Mouse (Mus musculus) heart, adult 8-10 months (tissue): ENCODE measurements around the gene Npas3. TPM values are rescaled to one million over a fixed set of nuclear protein-coding genes. Genes with fewer than 3 reads are reported as not detected.

ENCODE experiments used
- DNase-seq: peaks from one replicate; pipeline ENCODE4 v3.0.0; 2022; ENCODE audit warnings: low spot score
- total RNA-seq, 4 experiments: library from RNA; stranded (reverse); gene quantifications; 2 replicates each; pipeline ENCODE4 v1.2.4; 2022

The Npas3 gene
- total RNA-seq, 4 experiments from 2014 or later, result 0.05 to 0.20 (median 0.17) TPM

DNA sequence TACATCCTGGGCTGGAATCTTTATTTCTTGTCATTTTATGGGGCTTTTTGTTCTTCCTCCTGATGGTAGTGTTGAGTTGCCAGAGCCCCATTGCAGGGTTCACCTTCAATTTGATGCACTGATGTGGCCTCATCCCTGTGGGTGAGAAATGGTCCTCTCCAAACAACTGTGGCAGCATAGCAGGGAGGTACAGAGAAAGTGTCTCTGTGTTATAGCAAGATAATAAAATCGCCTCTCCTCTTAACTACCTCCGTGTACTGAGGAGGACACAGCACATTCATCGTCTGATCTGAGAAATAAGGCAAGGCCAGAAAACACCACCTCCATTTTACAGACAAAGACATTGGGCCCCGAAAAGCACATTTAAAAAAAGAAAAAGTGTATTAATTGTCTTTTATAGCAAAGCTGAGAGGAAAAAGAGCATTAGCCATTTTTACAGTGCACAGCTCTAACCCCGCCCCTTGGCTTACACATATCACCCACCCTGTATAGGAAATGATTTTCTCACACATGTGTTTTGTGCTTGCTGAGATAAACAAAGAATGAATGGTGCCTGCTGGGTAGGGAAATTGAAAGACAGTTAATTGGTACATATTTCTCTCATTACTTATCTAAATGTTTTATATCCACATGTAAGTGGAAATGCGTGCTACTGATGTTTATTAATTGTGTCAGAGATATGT lies 546.4 kb downstream of the Npas3 start:
- DNase-seq, result no peak

DNA sequence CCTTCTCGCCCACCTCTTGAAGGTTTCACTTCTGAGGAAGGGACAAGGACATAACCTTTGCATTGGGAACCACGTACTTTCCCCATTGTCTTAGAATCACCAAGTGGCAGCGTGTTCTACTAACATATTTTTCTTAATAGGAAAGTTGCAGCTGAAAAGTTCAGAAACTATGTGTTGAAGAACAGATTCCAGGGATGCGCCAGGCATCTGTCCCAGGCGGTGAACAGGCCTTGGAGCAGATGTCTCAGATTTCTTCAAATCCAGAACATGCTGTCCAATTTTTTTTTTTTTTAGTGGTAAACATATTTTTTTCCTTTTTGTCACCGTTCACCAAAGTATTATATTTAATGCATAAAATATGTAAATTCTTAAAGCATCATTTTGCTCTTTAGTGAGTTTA lies 553.4 kb downstream of the Npas3 start:
- DNase-seq, result no peak

- DNase-seq, result no peak
These were observed 553.9 kb downstream of the Npas3 start for GRCm38 (mm10) chr12:53802381-53802780.

DNA sequence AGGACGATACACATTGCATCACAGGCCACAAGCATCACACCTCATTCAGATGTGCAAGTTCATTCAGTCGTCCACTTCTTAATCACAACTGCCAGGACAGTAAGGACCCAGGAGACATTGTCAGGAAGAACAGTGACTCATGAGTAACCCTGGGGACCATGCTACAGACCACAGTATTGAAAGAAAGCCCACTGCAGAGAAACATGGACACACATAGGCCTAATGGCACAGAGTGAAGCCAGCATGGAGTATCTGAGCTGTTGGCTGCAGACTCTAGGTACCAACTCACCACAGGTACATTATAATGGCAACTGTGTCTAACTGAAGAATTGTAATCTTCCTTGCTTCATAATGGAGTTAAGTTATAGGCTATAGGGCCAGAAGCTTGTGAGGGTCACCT lies 561.6 kb downstream of the Npas3 start:
- no peak for DNase-seq

DNA sequence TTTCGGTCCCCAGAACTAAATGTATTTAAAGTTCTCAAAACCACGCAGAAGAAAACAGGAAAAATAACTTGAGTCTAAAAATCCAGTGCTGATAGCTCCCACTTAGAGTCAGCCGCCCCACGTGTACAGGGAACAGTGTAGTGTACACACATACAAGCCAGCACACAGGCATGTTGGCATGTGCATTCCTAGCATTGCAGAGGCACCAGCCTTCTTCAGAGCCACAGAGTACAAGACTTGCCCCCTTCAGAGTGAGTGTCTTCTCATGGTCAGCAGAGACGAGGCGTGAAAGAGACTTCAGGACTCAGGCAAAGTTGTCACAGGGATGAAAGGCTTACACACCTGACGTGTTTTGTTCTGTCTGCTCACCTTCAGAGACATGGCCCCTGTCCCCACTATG lies 565.8 kb downstream of the Npas3 start:
- DNase-seq, result no peak

GRCm38 (mm10) chr12:53819982-53820381 lies 571.5 kb downstream of the Npas3 start:
- DNase-seq, result no peak

DNA sequence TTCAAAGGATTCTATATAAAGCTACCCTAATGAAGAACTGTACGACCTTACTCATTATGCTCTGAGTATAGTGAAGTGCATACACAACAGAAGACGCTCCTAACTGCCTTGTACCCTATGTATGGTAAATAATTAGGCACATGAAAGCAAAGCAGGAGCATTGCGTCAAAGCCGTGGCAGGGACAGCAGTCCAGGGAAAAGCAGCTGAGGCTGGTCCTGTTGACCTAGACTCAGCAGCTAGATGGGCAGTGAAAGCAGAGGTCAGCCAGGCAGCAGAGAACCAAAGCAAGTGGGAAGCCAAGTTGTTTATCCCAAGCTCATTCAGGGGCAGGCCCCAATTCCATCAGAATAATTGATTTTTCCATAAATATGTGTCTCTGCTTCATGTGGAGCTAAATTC lies 574.4 kb downstream of the Npas3 start:
- no peak for DNase-seq

GRCm38 (mm10) chr12:53825251-53825650 lies 576.8 kb downstream of the Npas3 start:
- DNase-seq, result no peak

DNA sequence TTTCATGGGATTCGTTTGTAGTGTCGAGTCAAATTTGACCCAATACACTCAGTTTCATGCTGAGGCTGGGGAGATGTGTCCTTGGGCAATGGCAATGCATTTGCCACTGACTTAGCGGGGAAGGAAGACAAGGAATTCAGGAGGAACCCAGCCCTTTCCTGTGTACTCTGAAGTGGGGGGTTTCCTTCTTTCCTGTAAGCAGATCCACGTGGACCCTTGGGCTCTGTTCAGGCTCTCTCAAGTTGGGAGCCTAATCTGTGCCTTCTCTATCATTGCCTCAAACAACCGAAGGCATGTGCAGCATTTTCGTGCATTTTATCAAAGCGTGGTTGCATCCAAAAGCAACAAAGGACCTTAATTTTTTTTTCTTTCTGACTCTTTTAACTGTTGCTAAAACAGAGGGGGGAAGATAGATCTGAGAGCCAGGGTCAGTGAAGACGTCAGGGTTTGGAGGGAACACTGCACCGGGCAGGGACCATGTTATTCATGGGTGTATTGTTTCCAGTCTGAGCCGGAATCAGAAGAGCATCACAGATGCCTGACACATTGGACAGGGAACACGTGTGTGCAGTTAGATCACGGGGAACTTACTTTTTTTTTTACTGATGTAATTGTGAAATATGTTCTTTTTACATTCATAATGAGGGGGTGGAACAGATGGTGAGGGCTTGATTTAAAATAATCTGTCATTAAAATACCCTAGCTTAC lies 577.6 kb downstream of the Npas3 start:
- DNase-seq, result peak; percentile 6

DNA sequence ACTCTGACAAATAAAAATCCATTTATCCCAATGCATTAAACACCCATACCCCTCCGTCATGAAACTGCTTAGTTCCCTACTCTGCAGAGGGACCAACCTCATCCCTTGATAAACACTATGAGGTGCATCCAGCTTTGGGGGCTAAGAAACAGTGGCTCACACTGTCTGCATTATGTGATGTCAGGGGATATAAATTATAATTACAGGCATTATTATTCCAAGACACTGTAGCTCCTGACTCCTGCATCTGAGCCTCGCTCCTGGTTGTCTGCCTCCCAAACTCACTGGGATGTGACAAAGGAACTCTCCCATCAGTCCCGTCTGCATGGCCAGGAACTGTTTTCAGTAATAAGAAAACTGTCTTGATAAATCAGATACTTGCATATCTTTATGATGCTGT lies 578.3 kb downstream of the Npas3 start:
- DNase-seq, result no peak

DNA sequence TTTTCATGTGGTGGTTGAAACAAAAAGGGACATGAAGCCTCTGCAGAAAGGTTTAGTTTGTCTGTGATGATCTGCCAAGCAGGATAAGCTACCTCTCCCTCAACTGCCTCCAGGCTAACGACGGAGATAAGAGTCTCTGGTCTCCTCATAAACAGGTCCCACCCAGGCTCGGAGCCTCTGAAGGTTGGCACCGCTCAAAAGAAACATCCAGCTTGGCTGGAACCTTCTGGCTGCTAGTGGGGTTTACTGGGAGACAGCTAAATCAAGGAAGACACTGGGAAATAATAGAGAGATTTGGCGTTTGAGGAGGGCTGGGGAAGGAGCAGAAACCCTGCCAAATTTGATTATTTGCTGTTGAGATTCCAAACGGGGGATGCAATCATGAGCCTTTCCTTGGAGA lies 584.1 kb downstream of the Npas3 start:
- DNase-seq, result no peak

- no peak for DNase-seq
These were observed 584.9 kb downstream of the Npas3 start for GRCm38 (mm10) chr12:53833348-53833747.

- DNase-seq, result no peak
These were observed 587.7 kb downstream of the Npas3 start for GRCm38 (mm10) chr12:53836031-53836790.

- no peak for DNase-seq
These were observed 588.9 kb downstream of the Npas3 start for GRCm38 (mm10) chr12:53837408-53837807.

DNA sequence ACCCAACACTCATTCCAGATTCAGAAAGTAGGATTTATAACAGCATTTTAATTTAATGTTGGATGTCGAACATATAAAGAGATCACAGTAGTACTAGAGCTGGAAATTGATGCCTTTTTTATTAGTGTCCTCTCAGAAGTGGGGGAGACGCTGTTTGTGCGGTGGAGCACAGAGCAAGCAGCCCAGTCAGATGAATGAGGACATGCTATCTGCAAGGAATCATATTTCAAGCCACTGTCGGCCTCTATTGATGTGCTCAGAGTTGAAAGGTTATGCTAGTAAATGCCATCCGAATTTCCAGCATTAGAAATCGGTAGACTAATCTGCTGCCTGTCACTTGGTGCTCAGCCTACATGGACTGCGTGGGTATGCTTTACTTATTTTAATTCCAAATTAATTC lies 590.1 kb downstream of the Npas3 start:
- DNase-seq, result no peak

DNA sequence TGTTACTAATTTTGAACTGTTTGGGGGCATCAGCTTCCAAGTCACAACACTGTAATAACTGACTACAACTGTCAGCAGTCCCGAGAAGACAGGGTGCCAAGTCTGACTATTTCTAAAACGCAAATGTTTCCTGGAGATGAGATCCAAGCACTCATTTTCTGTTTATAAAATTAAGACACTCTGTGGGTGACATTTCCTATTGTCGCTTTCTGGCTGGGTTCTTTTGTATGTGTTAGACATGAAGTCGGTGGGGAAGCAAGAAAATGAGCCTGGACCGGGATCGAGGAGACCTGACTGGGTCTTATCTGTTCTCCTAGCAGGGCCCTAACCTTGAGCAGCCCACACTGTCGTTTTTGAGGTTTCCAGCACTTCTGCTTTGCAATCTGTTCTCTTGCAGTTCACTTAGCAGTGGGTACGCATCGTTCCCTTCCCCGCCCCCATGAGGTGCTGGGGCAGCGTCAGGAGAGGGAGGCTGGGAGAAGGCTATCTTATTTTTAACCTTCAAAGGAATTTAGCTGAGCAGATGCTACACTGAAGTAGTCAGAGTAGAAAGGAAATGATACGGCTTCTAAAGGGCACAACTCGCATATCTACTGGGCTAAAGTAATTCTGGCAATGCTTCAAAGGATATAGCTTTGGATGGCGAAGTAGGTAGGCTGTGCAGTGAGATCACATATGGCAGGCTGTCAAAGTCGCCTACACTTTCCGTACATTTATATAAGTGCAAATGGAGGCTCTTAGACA lies 593.6 kb downstream of the Npas3 start:
- no peak for DNase-seq

- no peak for DNase-seq
These were observed 595.1 kb downstream of the Npas3 start for GRCm38 (mm10) chr12:53843626-53844025.

GRCm38 (mm10) chr12:53846154-53846665 lies 597.7 kb downstream of the Npas3 start:
- no peak for DNase-seq

- no peak for DNase-seq
These were observed 600.8 kb downstream of the Npas3 start for GRCm38 (mm10) chr12:53849263-53849662.

DNA sequence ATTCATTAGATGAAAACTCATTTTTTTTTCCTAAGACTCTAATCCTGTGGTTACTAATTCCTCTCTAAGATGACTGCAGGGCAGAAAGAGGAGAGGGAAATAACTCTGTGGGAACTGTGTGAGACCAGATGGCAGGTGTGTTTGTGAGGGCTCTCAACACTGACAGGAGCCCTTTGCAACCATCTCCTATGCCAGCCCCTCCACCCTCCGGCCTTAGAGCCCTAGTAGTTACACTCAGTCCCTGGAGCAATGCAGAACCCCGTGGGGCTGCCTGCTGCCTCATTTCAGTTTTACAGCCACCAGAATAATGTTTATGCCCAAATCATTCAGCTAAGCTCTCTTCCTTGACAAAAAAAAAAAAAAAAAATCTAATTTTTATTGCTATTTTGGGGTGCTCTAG lies 604.0 kb downstream of the Npas3 start:
- DNase-seq, result no peak

GRCm38 (mm10) chr12:53860176-53860575 lies 611.7 kb downstream of the Npas3 start:
- DNase-seq, result no peak

- DNase-seq, result no peak
These were observed 613.8 kb downstream of the Npas3 start for GRCm38 (mm10) chr12:53862281-53862680.
